Mouse (Mus musculus) ES-E14 (cell line): ENCODE results near the gene Fopnl. TPM values are rescaled to one million over a fixed set of nuclear protein-coding genes. Genes with fewer than 3 reads are reported as not detected.

Source experiments
- DNase-seq: peaks from one replicate; pipeline ENCODE4 v3.0.0-alpha.2; 2013; ENCODE audit warnings: low read depth, low spot score
- H3K27ac ChIP-seq: 2 replicates; pipeline ENCODE4 v1.5.1; 2012; ENCODE audit warnings: low read depth, mild to moderate bottlenecking, low read length, moderate library complexity, mixed read lengths; ENCODE audit not compliant: poor library complexity, insufficient read depth, severe bottlenecking
- H3K36me3 ChIP-seq: 2 replicates; pipeline ENCODE4 v1.6.1; 2012; ENCODE audit warnings: mild to moderate bottlenecking, low read length, moderate library complexity, mixed read lengths; ENCODE audit not compliant: control insufficient read depth, poor library complexity, insufficient read depth, severe bottlenecking
- H3K4me1 ChIP-seq, 2 experiments: fragments of 150-350 bp in 1 of 2; sonication (generic) in 1 of 2; 2 replicates each; pipeline ENCODE4 v1.6.1; 2012; ENCODE audit warnings: low read length in 2 of 2, mild to moderate bottlenecking in 1 of 2, mixed read lengths in 1 of 2; ENCODE audit not compliant: control insufficient read depth in 2 of 2, insufficient read depth in 2 of 2, poor library complexity in 1 of 2
- H3K4me3 ChIP-seq, 2 experiments: fragments of 150-350 bp in 1 of 2; sonication (generic) in 1 of 2; 2 replicates each; pipeline ENCODE4 v1.5.1; 2012; ENCODE audit warnings: low read length in 2 of 2, low read depth in 1 of 2, mild to moderate bottlenecking in 1 of 2, mixed read lengths in 1 of 2; ENCODE audit not compliant: insufficient read depth in 1 of 2, poor library complexity in 1 of 2, severe bottlenecking in 1 of 2
- H3K9ac ChIP-seq: 2 replicates; pipeline ENCODE4 v1.6.1; 2012; ENCODE audit warnings: low read depth, mild to moderate bottlenecking, low read length, mixed read lengths; ENCODE audit not compliant: poor library complexity, insufficient read depth, severe bottlenecking
- H3K9me3 ChIP-seq: fragments of 150-350 bp; sonication (generic); 2 replicates; pipeline ENCODE4 v1.6.1; 2012; ENCODE audit warnings: low read depth, mild to moderate bottlenecking, low read length; ENCODE audit not compliant: control insufficient read depth, insufficient read depth
- CHD2 ChIP-seq: IDR thresholded peaks from 2 replicates; pipeline ENCODE4 v1.6.1; 2014; ENCODE audit warnings: mild to moderate bottlenecking, low read depth, low read length, inconsistent platforms
- HCFC1 ChIP-seq: IDR thresholded peaks from 2 replicates; pipeline ENCODE4 v1.6.1; 2012; ENCODE audit warnings: low read length, inconsistent platforms, borderline replicate concordance; ENCODE audit not compliant: insufficient read depth
- MAFK ChIP-seq: IDR thresholded peaks from 2 replicates; pipeline ENCODE4 v1.6.1; 2014; ENCODE audit warnings: mild to moderate bottlenecking, low read depth, low read length, inconsistent platforms; ENCODE audit not compliant: insufficient read depth
- ZC3H11A ChIP-seq: IDR thresholded peaks from 2 replicates; pipeline ENCODE4 v1.6.1; 2012; ENCODE audit warnings: low read depth, mild to moderate bottlenecking, inconsistent platforms, low read length, borderline replicate concordance
- ZNF384 ChIP-seq: IDR thresholded peaks from 2 replicates; pipeline ENCODE4 v1.6.1; 2012; ENCODE audit warnings: low read depth, low read length, inconsistent platforms
- in situ Hi-C, 2 experiments: fragments of 600-800 bp; cut with MboI; formaldehyde crosslinking; loops; one replicate each; pipeline ENCODE4 v1.15.1; 2025; ENCODE audit warnings: low sequenced_read_pairs in 2 of 2, inconsistent platforms in 1 of 2; ENCODE audit not compliant: unreplicated experiment in 2 of 2
- total RNA-seq: library from RNA; depleted of rRNA; stranded (reverse); fragments of 300-350 nt; gene quantifications from 2 replicates; pipeline ENCODE4 v1.2.3, GENCODE M21; 2012

Fopnl gene
- total RNA-seq, 1 experiment, result 22.1 TPM

DNA sequence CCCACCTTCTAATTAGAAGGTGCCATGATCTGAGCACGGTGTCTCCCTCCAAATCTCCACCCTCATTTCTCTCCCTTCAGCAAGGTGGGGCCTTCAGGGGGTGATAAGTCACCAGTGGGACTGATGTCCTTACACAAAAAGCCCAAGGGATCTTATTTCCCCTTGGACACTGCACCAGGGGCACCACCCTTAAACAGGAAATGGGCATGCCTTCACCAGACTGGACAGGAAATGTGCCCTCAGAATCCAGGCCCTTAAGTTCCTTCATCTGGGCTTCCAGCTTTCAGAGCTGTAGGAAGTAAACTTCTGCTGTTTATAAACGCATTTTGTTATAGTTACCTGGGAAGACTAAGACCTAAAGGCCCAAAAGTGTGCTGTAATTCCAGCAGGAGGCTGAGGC is 52.7 kb downstream of the Fopnl start:
- H3K4me1 ChIP-seq, result no peaks in the 10 kb centered on the region
- TF ChIP-seq MAFK (no peak), HCFC1 (no peak), ZC3H11A (no peak), CHD2 (no peak), ZNF384 (no peak)
- no peaks in the 10 kb centered on the region for H3K36me3 ChIP-seq
- no peak for DNase-seq
- H3K27ac ChIP-seq, result no peak overlapping the region
- H3K9me3 ChIP-seq, result no peaks in the 10 kb centered on the region
- in situ Hi-C loops, result no loop called here
- no peak overlapping the region for H3K4me3 ChIP-seq
- no peak overlapping the region for H3K9ac ChIP-seq

- H3K4me3 ChIP-seq, result no peak overlapping the region
- in situ Hi-C loops, result no loop called here
- no peaks in the 10 kb centered on the region for H3K9me3 ChIP-seq
- H3K9ac ChIP-seq, result no peak overlapping the region
- DNase-seq, result no peak
- no peak overlapping the region for H3K27ac ChIP-seq
- TF ChIP-seq MAFK, result no peak
- no peak for TF ChIP-seq CHD2
- TF ChIP-seq ZC3H11A, result no peak
- TF ChIP-seq ZNF384, result no peak
- no peak for TF ChIP-seq HCFC1
- H3K36me3 ChIP-seq, result no peaks in the 10 kb centered on the region
- no peaks in the 10 kb centered on the region for H3K4me1 ChIP-seq
Measured at GRCm38 (mm10) chr16:14263241-14263640, 54.0 kb downstream of the Fopnl start.

DNA sequence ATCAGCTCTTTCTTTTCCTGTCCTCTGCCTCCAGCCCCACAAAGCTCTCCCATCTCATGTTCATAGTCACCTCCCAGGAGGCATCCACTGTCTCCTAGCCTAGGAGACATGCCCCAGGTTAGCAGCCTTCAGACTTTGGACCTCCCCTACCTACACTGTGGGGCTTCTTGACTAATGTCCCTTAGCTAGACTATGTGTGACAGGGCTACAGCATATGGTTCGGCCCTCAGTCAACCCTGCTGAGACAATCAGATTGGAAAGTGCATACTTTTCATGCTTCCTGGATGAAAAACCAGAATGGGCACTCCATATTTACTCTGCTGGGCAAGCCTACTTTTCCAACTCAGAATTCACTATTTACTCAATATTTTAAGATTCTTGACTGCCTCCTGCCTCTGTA is 54.8 kb downstream of the Fopnl start:
- in situ Hi-C loops, result no loop called here
- Histone ChIP-seq H3K4me1 (no peaks in the 10 kb centered on the region), H3K4me3 (no peak overlapping the region), H3K36me3 (no peaks in the 10 kb centered on the region), H3K9ac (no peak overlapping the region), H3K27ac (no peak overlapping the region), H3K9me3 (no peaks in the 10 kb centered on the region)
- DNase-seq, result no peak
- TF ChIP-seq CHD2, result no peak
- TF ChIP-seq MAFK, result no peak
- no peak for TF ChIP-seq ZNF384
- TF ChIP-seq ZC3H11A, result no peak

DNA sequence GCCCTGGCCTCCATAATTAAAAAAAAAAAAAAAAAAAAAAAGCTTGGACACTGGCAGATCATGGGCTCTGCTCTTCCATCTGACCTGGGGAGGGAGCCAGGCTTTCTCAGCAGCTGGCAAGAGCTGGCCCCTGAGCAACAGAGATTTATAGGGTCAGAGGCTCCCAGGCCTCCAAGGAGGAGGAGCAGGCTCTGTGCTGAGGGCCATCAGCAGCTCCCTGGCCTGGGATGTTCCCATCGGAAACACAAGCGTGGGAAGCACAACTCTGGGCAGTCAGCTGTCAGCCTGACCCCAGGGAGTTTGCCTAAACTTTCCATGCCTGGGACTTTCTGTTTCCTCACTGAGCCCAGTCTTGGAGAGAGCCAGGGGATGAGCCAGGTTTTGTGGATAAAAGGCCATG is 58.3 kb downstream of the Fopnl start:
- no peaks in the 10 kb centered on the region for H3K4me1 ChIP-seq
- H3K9ac ChIP-seq, result no peak overlapping the region
- DNase-seq, result no peak
- H3K4me3 ChIP-seq, result no peak overlapping the region
- no peak overlapping the region for H3K27ac ChIP-seq
- no peaks in the 10 kb centered on the region for H3K36me3 ChIP-seq
- H3K9me3 ChIP-seq, result no peaks in the 10 kb centered on the region
- TF ChIP-seq CHD2 (no peak), ZNF384 (no peak), HCFC1 (no peak), MAFK (no peak), ZC3H11A (no peak)
- in situ Hi-C loops, result no loop called here

DNA sequence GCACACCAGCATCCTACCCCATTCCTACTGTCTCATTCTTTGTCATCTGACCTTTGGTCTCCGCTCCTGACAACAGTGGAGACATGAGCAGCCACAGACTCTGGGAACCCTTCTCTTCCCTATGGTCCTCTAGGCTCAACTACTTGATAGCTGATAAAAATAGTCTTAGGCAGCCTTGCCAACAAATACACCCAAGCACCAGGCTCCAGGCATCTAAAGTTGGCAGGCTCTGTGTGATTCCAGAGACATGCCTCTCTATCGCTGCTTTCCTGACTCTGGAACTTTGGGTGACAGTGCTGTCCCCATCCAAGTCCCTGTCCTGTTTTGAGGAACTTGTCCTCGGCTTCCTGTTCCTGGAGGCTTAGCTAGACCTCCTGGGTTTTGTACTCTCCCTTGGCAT is 63.6 kb downstream of the Fopnl start:
- Histone ChIP-seq H3K9ac (no peak overlapping the region), H3K9me3 (no peaks in the 10 kb centered on the region), H3K4me3 (no peak overlapping the region), H3K4me1 (no peaks in the 10 kb centered on the region), H3K36me3 (no peaks in the 10 kb centered on the region), H3K27ac (no peak overlapping the region)
- no peak for DNase-seq
- in situ Hi-C loops, result no loop called here
- no peak for TF ChIP-seq HCFC1
- no peak for TF ChIP-seq ZC3H11A
- TF ChIP-seq MAFK, result no peak
- no peak for TF ChIP-seq CHD2
- no peak for TF ChIP-seq ZNF384
